Mouse (Mus musculus): ENCODE data around the gene Clrn1. TPM values are rescaled to one million over a fixed set of nuclear protein-coding genes. Genes with fewer than 3 reads are reported as not detected.

Gene Clrn1
- polyA plus RNA-seq, 1 experiment from 2014 or later, result not detected

GRCm38 (mm10) chr3:58829926-58830325, 55.2 kb downstream of the Clrn1 start:
- H3K9me3 ChIP-seq (ENCODE audit: control insufficient read depth, low read length), result no peaks in the 10 kb centered on the region
- no peaks in the 10 kb centered on the region for H3K36me3 ChIP-seq (ENCODE audit: control insufficient read depth, insufficient read depth, low read length)
- H3K4me2 ChIP-seq (ENCODE audit: low read length), result no peak overlapping the region
- H3K4me1 ChIP-seq (ENCODE audit: control insufficient read depth in 2 of 2, insufficient read depth in 2 of 2, low read length in 2 of 2), result no peaks in the 10 kb centered on the region
- H3K27me3 ChIP-seq (ENCODE audit: control insufficient read depth, insufficient read depth, low read length), result no peaks in the 10 kb centered on the region
- ATAC-seq (ENCODE audit: insufficient number of reproducible peaks, insufficient read depth, low FRiP score, low read depth), result no peak
- no peak overlapping the region for H3K9ac ChIP-seq (ENCODE audit: low read length)
- no peak overlapping the region for H3K27ac ChIP-seq (replicated peaks in 1 of 2; ENCODE audit: control insufficient read depth in 1 of 2, insufficient read depth in 1 of 2, low read depth in 2 of 2, low read length in 2 of 2)
- H3K4me3 ChIP-seq (ENCODE audit: control insufficient read depth in 1 of 2, insufficient read depth in 1 of 2, low read depth in 1 of 2, low read length in 2 of 2), result no peak overlapping the region
- WGBS, result 74% methylated on average over 1 of the region's 1 CpGs

GRCm38 (mm10) chr3:58828366-58829153, 56.6 kb downstream of the Clrn1 start:
- H3K36me3 ChIP-seq (ENCODE audit: control insufficient read depth, insufficient read depth, low read length), result no peaks in the 10 kb centered on the region
- no peaks in the 10 kb centered on the region for H3K27me3 ChIP-seq (ENCODE audit: control insufficient read depth, insufficient read depth, low read length)
- no peak overlapping the region for H3K27ac ChIP-seq (replicated peaks in 1 of 2; ENCODE audit: control insufficient read depth in 1 of 2, insufficient read depth in 1 of 2, low read depth in 2 of 2, low read length in 2 of 2)
- H3K4me1 ChIP-seq (ENCODE audit: control insufficient read depth in 2 of 2, insufficient read depth in 2 of 2, low read length in 2 of 2), result no peaks in the 10 kb centered on the region
- no peak overlapping the region for H3K4me2 ChIP-seq (ENCODE audit: low read length)
- H3K9ac ChIP-seq (ENCODE audit: low read length), result no peak overlapping the region
- ATAC-seq (ENCODE audit: insufficient number of reproducible peaks, insufficient read depth, low FRiP score, low read depth), result no peak
- no peaks in the 10 kb centered on the region for H3K9me3 ChIP-seq (ENCODE audit: control insufficient read depth, low read length)
- 76% methylated on average over 14 of the region's 14 CpGs for WGBS
- no peak overlapping the region for H3K4me3 ChIP-seq (ENCODE audit: control insufficient read depth in 1 of 2, insufficient read depth in 1 of 2, low read depth in 1 of 2, low read length in 2 of 2)

- H3K4me3 ChIP-seq (ENCODE audit: control insufficient read depth in 1 of 2, insufficient read depth in 1 of 2, low read depth in 1 of 2, low read length in 2 of 2), result no peak overlapping the region
- no peaks in the 10 kb centered on the region for H3K36me3 ChIP-seq (ENCODE audit: control insufficient read depth, insufficient read depth, low read length)
- H3K9ac ChIP-seq (ENCODE audit: low read length), result no peak overlapping the region
- no peaks in the 10 kb centered on the region for H3K9me3 ChIP-seq (ENCODE audit: control insufficient read depth, low read length)
- WGBS, result 59% methylated on average over 4 of the region's 4 CpGs
- ATAC-seq (ENCODE audit: insufficient number of reproducible peaks, insufficient read depth, low FRiP score, low read depth), result no peak
- H3K27ac ChIP-seq (replicated peaks in 1 of 2; ENCODE audit: control insufficient read depth in 1 of 2, insufficient read depth in 1 of 2, low read depth in 2 of 2, low read length in 2 of 2), result no peak overlapping the region
- no peaks in the 10 kb centered on the region for H3K27me3 ChIP-seq (ENCODE audit: control insufficient read depth, insufficient read depth, low read length)
- no peak overlapping the region for H3K4me2 ChIP-seq (ENCODE audit: low read length)
- H3K4me1 ChIP-seq (ENCODE audit: control insufficient read depth in 2 of 2, insufficient read depth in 2 of 2, low read length in 2 of 2), result no peaks in the 10 kb centered on the region
Measured at GRCm38 (mm10) chr3:58826266-58826665, 58.9 kb downstream of the Clrn1 start.

GRCm38 (mm10) chr3:58822211-58822610, 62.9 kb downstream of the Clrn1 start, which contains the start of gene Mindy4b-ps:
Mindy4b-ps (minus strand) TSS chr3:58822311.
- H3K4me2 ChIP-seq (ENCODE audit: low read length), result no peak within 1 kb of the TSS
- no peak within 1 kb of the TSS for H3K4me3 ChIP-seq (ENCODE audit: control insufficient read depth in 1 of 2, insufficient read depth in 1 of 2, low read depth in 1 of 2, low read length in 2 of 2)
- no peaks in the 10 kb centered on the region for H3K27me3 ChIP-seq (ENCODE audit: control insufficient read depth, insufficient read depth, low read length)
- no peak within 1 kb of the TSS for H3K27ac ChIP-seq (replicated peaks in 1 of 2; ENCODE audit: control insufficient read depth in 1 of 2, insufficient read depth in 1 of 2, low read depth in 2 of 2, low read length in 2 of 2)
- H3K9me3 ChIP-seq (ENCODE audit: control insufficient read depth, low read length), result no peaks in the 10 kb centered on the region
- ATAC-seq (ENCODE audit: insufficient number of reproducible peaks, insufficient read depth, low FRiP score, low read depth), result no peak
- WGBS, result 53% methylated on average over 4 of the region's 4 CpGs
- H3K9ac ChIP-seq (ENCODE audit: low read length), result no peak within 1 kb of the TSS
- no peaks in the 10 kb centered on the region for H3K36me3 ChIP-seq (ENCODE audit: control insufficient read depth, insufficient read depth, low read length)
- H3K4me1 ChIP-seq (ENCODE audit: control insufficient read depth in 2 of 2, insufficient read depth in 2 of 2, low read length in 2 of 2), result no peaks in the 10 kb centered on the region

- no peaks in the 10 kb centered on the region for H3K9me3 ChIP-seq (ENCODE audit: control insufficient read depth, low read length)
- no peak overlapping the region for H3K4me3 ChIP-seq (ENCODE audit: control insufficient read depth in 1 of 2, insufficient read depth in 1 of 2, low read depth in 1 of 2, low read length in 2 of 2)
- H3K9ac ChIP-seq (ENCODE audit: low read length), result no peak overlapping the region
- H3K27ac ChIP-seq (replicated peaks in 1 of 2; ENCODE audit: control insufficient read depth in 1 of 2, insufficient read depth in 1 of 2, low read depth in 2 of 2, low read length in 2 of 2), result no peak overlapping the region
- no peak for ATAC-seq (ENCODE audit: insufficient number of reproducible peaks, insufficient read depth, low FRiP score, low read depth)
- WGBS, result 18% methylated on average over 6 of the region's 6 CpGs
- H3K4me2 ChIP-seq (ENCODE audit: low read length), result no peak overlapping the region
- H3K4me1 ChIP-seq (ENCODE audit: control insufficient read depth in 2 of 2, insufficient read depth in 2 of 2, low read length in 2 of 2), result no peaks in the 10 kb centered on the region
- no peaks in the 10 kb centered on the region for H3K27me3 ChIP-seq (ENCODE audit: control insufficient read depth, insufficient read depth, low read length)
- H3K36me3 ChIP-seq (ENCODE audit: control insufficient read depth, insufficient read depth, low read length), result no peaks in the 10 kb centered on the region
Measured at GRCm38 (mm10) chr3:58817337-58817736, 67.8 kb downstream of the Clrn1 start.

GRCm38 (mm10) chr3:58814191-58814590, 70.9 kb downstream of the Clrn1 start:
- H3K4me2 ChIP-seq (ENCODE audit: low read length), result no peak overlapping the region

GRCm38 (mm10) chr3:58810353-58810752, 74.8 kb downstream of the Clrn1 start:
- WGBS, result 35% methylated on average over 11 of the region's 11 CpGs
- no peak for ATAC-seq (ENCODE audit: insufficient number of reproducible peaks, insufficient read depth, low FRiP score, low read depth)

More at GRCm38 (mm10) chr3:58814191-58814590, 70.9 kb downstream of the Clrn1 start:
- ATAC-seq (ENCODE audit: insufficient number of reproducible peaks, insufficient read depth, low FRiP score, low read depth), result no peak
- no peak overlapping the region for H3K4me3 ChIP-seq (ENCODE audit: control insufficient read depth in 1 of 2, insufficient read depth in 1 of 2, low read depth in 1 of 2, low read length in 2 of 2)
- H3K9me3 ChIP-seq (ENCODE audit: control insufficient read depth, low read length), result no peaks in the 10 kb centered on the region
- 85% methylated on average over 3 of the region's 3 CpGs for WGBS
- no peak overlapping the region for H3K27ac ChIP-seq (replicated peaks in 1 of 2; ENCODE audit: control insufficient read depth in 1 of 2, insufficient read depth in 1 of 2, low read depth in 2 of 2, low read length in 2 of 2)
- no peak overlapping the region for H3K9ac ChIP-seq (ENCODE audit: low read length)
- no peaks in the 10 kb centered on the region for H3K27me3 ChIP-seq (ENCODE audit: control insufficient read depth, insufficient read depth, low read length)
- no peaks in the 10 kb centered on the region; a peak in 1 of 4 replicates for H3K4me1 ChIP-seq (ENCODE audit: control insufficient read depth in 2 of 2, insufficient read depth in 2 of 2, low read length in 2 of 2)
- H3K36me3 ChIP-seq (ENCODE audit: control insufficient read depth, insufficient read depth, low read length), result no peaks in the 10 kb centered on the region

More at GRCm38 (mm10) chr3:58810353-58810752, 74.8 kb downstream of the Clrn1 start:
- Histone ChIP-seq H3K4me1 (ENCODE audit: control insufficient read depth in 2 of 2, insufficient read depth in 2 of 2, low read length in 2 of 2) (peaks cover 0 to 4% of the 10 kb centered on the region in 2 experiments; a peak in 3 of 4 replicates), H3K4me3 (ENCODE audit: control insufficient read depth in 1 of 2, insufficient read depth in 1 of 2, low read depth in 1 of 2, low read length in 2 of 2) (no peak overlapping the region), H3K9me3 (ENCODE audit: control insufficient read depth, low read length) (no peaks in the 10 kb centered on the region), H3K36me3 (ENCODE audit: control insufficient read depth, insufficient read depth, low read length) (no peaks in the 10 kb centered on the region), H3K27me3 (ENCODE audit: control insufficient read depth, insufficient read depth, low read length) (no peaks in the 10 kb centered on the region), H3K4me2 (ENCODE audit: low read length) (no peak overlapping the region), H3K27ac (replicated peaks in 1 of 2; ENCODE audit: control insufficient read depth in 1 of 2, insufficient read depth in 1 of 2, low read depth in 2 of 2, low read length in 2 of 2) (no peak overlapping the region), H3K9ac (ENCODE audit: low read length) (no peak overlapping the region)
